Comparison of ENCODE assay signal across 16 mouse cellular contexts in genomic region chrX:161633869-161634268, GRCm38 (mm10).
"Had no signal": no experiment of that assay in that cellular context is flagged by ENCODE, and none has a peak within 500 bp of the region (broad histone marks: within the 10 kb centered on the region; RNA-seq: fewer than 3 reads in every experiment).

No protein-coding gene starts in this region.

- H3K27ac ChIP-seq: layer of hippocampus, adult 2 months; limb, embryonic 12.5 days; liver, embryonic 14.5 days; midbrain, embryonic 10.5 days; midbrain, embryonic 15.5 days; stomach, embryonic 15.5 days had no signal

- ATAC-seq: intestine, postnatal 0 days; lung, postnatal 0 days had no signal

- H3K4me3 ChIP-seq: layer of hippocampus, adult 2 months; limb, embryonic 12.5 days; midbrain, embryonic 10.5 days; midbrain, embryonic 15.5 days; stomach, embryonic 15.5 days had no signal

- DNase-seq: kidney, postnatal 10 days; kidney, postnatal 4 days; liver; lung, adult 18-20 months; lung, postnatal 4 days; right cerebral cortex, postnatal 4 days; spleen, adult 18-20 months; thymus, postnatal 36 days had no signal

- H3K4me2 ChIP-seq: limb, embryonic 12.5 days; midbrain, embryonic 15.5 days; stomach, embryonic 15.5 days had no signal

- H3K9ac ChIP-seq: limb, embryonic 12.5 days; liver, embryonic 14.5 days; midbrain, embryonic 15.5 days; stomach, embryonic 15.5 days had no signal

- H3K4me1 ChIP-seq: limb, embryonic 12.5 days; midbrain, embryonic 10.5 days; midbrain, embryonic 15.5 days; stomach, embryonic 15.5 days had no signal

- H3K9me3 ChIP-seq: limb, embryonic 12.5 days; midbrain, embryonic 10.5 days; midbrain, embryonic 15.5 days; stomach, embryonic 15.5 days had no signal

- H3K36me3 ChIP-seq: limb, embryonic 12.5 days; midbrain, embryonic 10.5 days; midbrain, embryonic 15.5 days; stomach, embryonic 15.5 days had no signal

- H3K27me3 ChIP-seq: stomach, embryonic 15.5 days had no signal
